Mouse (Mus musculus): ENCODE results near the gene Trappc12. TPM values are rescaled to one million over a fixed set of nuclear protein-coding genes. Genes with fewer than 3 reads are reported as not detected.

The Trappc12 gene
- polyA plus RNA-seq, 1 experiment from 2014 or later, result 11.2 TPM

DNA sequence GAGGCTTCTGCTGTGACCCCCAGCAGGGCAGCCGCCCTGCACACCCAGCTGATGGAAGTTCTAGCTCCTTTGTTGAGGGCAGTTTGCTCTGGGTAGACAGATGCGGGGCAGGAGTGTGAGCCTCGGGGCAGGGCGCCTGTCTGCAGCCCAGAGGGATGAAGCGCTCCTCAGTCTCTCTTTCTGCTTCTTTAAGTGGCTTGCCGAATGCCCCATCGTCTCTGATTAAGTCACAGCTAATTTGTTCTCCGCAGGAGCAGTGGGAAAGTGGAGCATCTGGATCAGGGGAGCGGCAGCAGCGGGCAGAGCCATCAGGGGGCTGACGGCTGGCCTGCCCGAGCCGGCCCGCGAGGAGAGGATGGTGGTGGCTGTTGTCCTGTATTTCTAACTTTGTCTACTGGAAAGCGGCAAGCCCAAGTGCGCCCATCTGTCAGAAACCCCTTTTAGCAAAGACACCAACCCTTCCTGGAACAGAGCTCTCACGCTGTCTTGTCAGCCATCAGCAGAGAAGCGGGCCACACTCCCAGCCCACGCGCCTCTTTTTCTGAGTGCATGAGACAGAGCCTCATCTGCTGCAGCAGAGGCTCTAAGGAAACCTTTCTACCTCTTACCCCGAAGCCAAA, 39.6 kb downstream of the Trappc12 start:
- DNase-seq, result no peak
- no peak overlapping the region for H3K4me3 ChIP-seq (ENCODE audit: low read depth, low read length)
- no peak overlapping the region for H3K27ac ChIP-seq (ENCODE audit: low read depth)
- TF ChIP-seq CTCF (IDR thresholded peaks at IDR 0.05; ENCODE audit: low read depth) (no peak), EP300 (IDR thresholded peaks at IDR 0.05; ENCODE audit: low read depth) (no peak)
- H3K4me2 ChIP-seq (ENCODE audit: low read depth, low read length), result no peak overlapping the region
- no peaks in the 10 kb centered on the region for H3K27me3 ChIP-seq (ENCODE audit: insufficient read depth, low read length)
- 87% methylated on average over 22 of the region's 22 CpGs for WGBS (ENCODE audit: insufficient replicate concordance)
- peaks cover 50% of the 10 kb centered on the region for H3K36me3 ChIP-seq (replicated peaks; ENCODE audit: insufficient read depth, low read length)
- H3K9me3 ChIP-seq (ENCODE audit: low read length), result no peaks in the 10 kb centered on the region
- H3K9ac ChIP-seq (replicated peaks), result no peak overlapping the region
- no peaks in the 10 kb centered on the region for H3K4me1 ChIP-seq (ENCODE audit: insufficient read depth)
- no peak for ATAC-seq

DNA sequence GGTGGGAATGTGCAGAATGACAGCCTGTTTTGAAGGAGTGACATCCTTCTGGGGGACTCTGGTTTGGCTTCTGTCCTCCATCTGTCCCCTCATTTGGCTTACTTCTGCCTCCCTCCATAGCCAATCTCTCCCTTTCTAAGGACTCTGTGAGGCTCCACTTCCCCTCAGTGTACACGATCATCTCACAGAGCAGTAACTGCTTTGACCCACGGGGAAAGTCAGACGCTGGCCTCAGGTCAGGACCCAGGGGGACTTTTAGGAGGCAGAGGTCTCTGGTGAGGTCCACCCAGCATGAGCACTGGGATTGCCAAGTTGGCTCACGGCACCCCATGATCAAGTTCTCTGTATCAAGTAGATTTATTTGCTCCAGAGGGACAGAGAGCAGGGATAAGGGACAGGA, 42.1 kb downstream of the Trappc12 start:
- peaks cover 36% of the 10 kb centered on the region for H3K36me3 ChIP-seq (replicated peaks; ENCODE audit: insufficient read depth, low read length)
- no peaks in the 10 kb centered on the region for H3K9me3 ChIP-seq (ENCODE audit: low read length)
- WGBS (ENCODE audit: insufficient replicate concordance), result 85% methylated on average over 4 of the region's 4 CpGs
- H3K4me1 ChIP-seq (ENCODE audit: insufficient read depth), result no peaks in the 10 kb centered on the region
- no peaks in the 10 kb centered on the region for H3K27me3 ChIP-seq (ENCODE audit: insufficient read depth, low read length)
- ATAC-seq, result no peak
- TF ChIP-seq CTCF (IDR thresholded peaks at IDR 0.05; ENCODE audit: low read depth) (no peak), EP300 (IDR thresholded peaks at IDR 0.05; ENCODE audit: low read depth) (no peak)
- no peak overlapping the region for H3K27ac ChIP-seq (ENCODE audit: low read depth)
- no peak overlapping the region for H3K4me2 ChIP-seq (ENCODE audit: low read depth, low read length)
- no peak overlapping the region for H3K9ac ChIP-seq (replicated peaks)
- no peak overlapping the region for H3K4me3 ChIP-seq (ENCODE audit: low read depth, low read length)
- DNase-seq, result no peak

GRCm38 (mm10) chr12:28705204-28705603, 45.1 kb downstream of the Trappc12 start:
- Histone ChIP-seq H3K9me3 (ENCODE audit: low read length) (no peaks in the 10 kb centered on the region), H3K4me2 (ENCODE audit: low read depth, low read length) (no peak overlapping the region), H3K27ac (ENCODE audit: low read depth) (no peak overlapping the region), H3K4me1 (ENCODE audit: insufficient read depth) (no peaks in the 10 kb centered on the region), H3K4me3 (ENCODE audit: low read depth, low read length) (no peak overlapping the region), H3K27me3 (ENCODE audit: insufficient read depth, low read length) (no peaks in the 10 kb centered on the region), H3K9ac (replicated peaks) (no peak overlapping the region), H3K36me3 (replicated peaks; ENCODE audit: insufficient read depth, low read length) (peaks cover 17% of the 10 kb centered on the region)
- ATAC-seq (no peak), DNase-seq (no peak)
- WGBS (ENCODE audit: insufficient replicate concordance), result 83% methylated on average over 6 of the region's 6 CpGs
- no peak for TF ChIP-seq EP300 (IDR thresholded peaks at IDR 0.05; ENCODE audit: low read depth)
- no peak for TF ChIP-seq CTCF (IDR thresholded peaks at IDR 0.05; ENCODE audit: low read depth)

- no peak for ATAC-seq
- TF ChIP-seq CTCF (IDR thresholded peaks at IDR 0.05; ENCODE audit: low read depth) (peak; percentile 17; the same call in 1 of the 2 replicates), EP300 (IDR thresholded peaks at IDR 0.05; ENCODE audit: low read depth) (no peak)
Observed at GRCm38 (mm10) chr12:28704381-28704780, 45.9 kb downstream of the Trappc12 start.

GRCm38 (mm10) chr12:28701302-28701701, 49.0 kb downstream of the Trappc12 start:
- ATAC-seq (no peak), DNase-seq (no peak)
- TF ChIP-seq EP300 (IDR thresholded peaks at IDR 0.05; ENCODE audit: low read depth), result no peak
- TF ChIP-seq CTCF (IDR thresholded peaks at IDR 0.05; ENCODE audit: low read depth), result no peak
- Histone ChIP-seq H3K9ac (replicated peaks) (no peak overlapping the region), H3K36me3 (replicated peaks; ENCODE audit: insufficient read depth, low read length) (no peaks in the 10 kb centered on the region; the same call in 1 of the 2 replicates), H3K4me1 (ENCODE audit: insufficient read depth) (peaks cover 7% of the 10 kb centered on the region), H3K9me3 (ENCODE audit: low read length) (no peaks in the 10 kb centered on the region), H3K27ac (ENCODE audit: low read depth) (no peak overlapping the region), H3K4me2 (ENCODE audit: low read depth, low read length) (no peak overlapping the region), H3K27me3 (ENCODE audit: insufficient read depth, low read length) (no peaks in the 10 kb centered on the region), H3K4me3 (ENCODE audit: low read depth, low read length) (no peak overlapping the region)
- 81% methylated on average over 11 of the region's 11 CpGs for whole genome bisulfite sequencing (ENCODE audit: insufficient replicate concordance)

More at GRCm38 (mm10) chr12:28704381-28704780, 45.9 kb downstream of the Trappc12 start:
- Histone ChIP-seq H3K27ac (ENCODE audit: low read depth) (no peak overlapping the region), H3K4me2 (ENCODE audit: low read depth, low read length) (no peak overlapping the region), H3K4me1 (ENCODE audit: insufficient read depth) (no peaks in the 10 kb centered on the region), H3K4me3 (ENCODE audit: low read depth, low read length) (no peak overlapping the region), H3K27me3 (ENCODE audit: insufficient read depth, low read length) (no peaks in the 10 kb centered on the region), H3K9me3 (ENCODE audit: low read length) (no peaks in the 10 kb centered on the region), H3K9ac (replicated peaks) (no peak overlapping the region), H3K36me3 (replicated peaks; ENCODE audit: insufficient read depth, low read length) (peaks cover 9% of the 10 kb centered on the region)
- WGBS (ENCODE audit: insufficient replicate concordance), result 57% methylated on average over 12 of the region's 12 CpGs
- DNase-seq, result no peak

DNA sequence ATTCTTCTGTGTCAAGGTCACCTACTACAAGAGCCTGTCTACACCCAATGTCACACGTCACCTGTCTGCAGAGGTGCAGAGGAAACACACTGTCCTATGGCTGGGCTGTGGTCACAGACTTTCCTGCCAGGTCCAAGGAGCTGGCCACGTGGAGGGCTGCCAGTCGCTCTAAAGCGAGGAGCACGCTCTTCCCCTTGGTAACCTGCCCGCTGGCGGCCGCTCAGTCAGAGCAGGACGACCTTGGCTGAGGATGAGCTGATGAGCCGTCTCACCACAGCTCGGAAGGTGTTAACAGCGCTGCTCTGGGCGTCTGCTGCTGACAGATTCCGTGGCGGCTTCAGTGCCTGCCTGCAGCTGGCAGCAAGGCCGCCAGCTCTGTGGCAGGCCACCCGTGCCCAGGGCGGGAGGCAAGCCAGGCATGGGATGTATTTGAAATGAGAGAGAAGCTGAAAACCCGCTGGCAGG, 49.7 kb downstream of the Trappc12 start:
- H3K27ac ChIP-seq (ENCODE audit: low read depth), result no peak overlapping the region
- WGBS (ENCODE audit: insufficient replicate concordance), result 78% methylated on average over 19 of the region's 19 CpGs

More for the DNA sequence above, 49.7 kb downstream of the Trappc12 start:
- no peaks in the 10 kb centered on the region for H3K27me3 ChIP-seq (ENCODE audit: insufficient read depth, low read length)
- peaks cover 3% of the 10 kb centered on the region; the same call in 1 of the 2 replicates for H3K36me3 ChIP-seq (replicated peaks; ENCODE audit: insufficient read depth, low read length)
- peaks cover 7% of the 10 kb centered on the region for H3K4me1 ChIP-seq (ENCODE audit: insufficient read depth)
- DNase-seq, result no peak
- H3K4me3 ChIP-seq (ENCODE audit: low read depth, low read length), result no peak overlapping the region
- no peak overlapping the region for H3K4me2 ChIP-seq (ENCODE audit: low read depth, low read length)
- no peak for ATAC-seq
- TF ChIP-seq EP300 (IDR thresholded peaks at IDR 0.05; ENCODE audit: low read depth) (no peak), CTCF (IDR thresholded peaks at IDR 0.05; ENCODE audit: low read depth) (no peak)
- H3K9ac ChIP-seq (replicated peaks), result no peak overlapping the region
- H3K9me3 ChIP-seq (ENCODE audit: low read length), result no peaks in the 10 kb centered on the region

Measured in liver, postnatal 0 days (tissue).